Mouse (Mus musculus) lung, embryonic 14.5 days (tissue): ENCODE data around the gene Ppm1h. TPM values are rescaled to one million over a fixed set of nuclear protein-coding genes. Genes with fewer than 3 reads are reported as not detected.

Experiments
- ATAC-seq: fragments of 200-750 bp; cut with Nextera tagmentation; 2 replicates; pipeline ENCODE4 v1.8.0; 2017; ENCODE audit warnings: mild to moderate bottlenecking, moderate TSS enrichment, moderate library complexity; ENCODE audit not compliant: insufficient read depth
- DNase-seq: peaks from one replicate; pipeline ENCODE4 v3.0.0-alpha.2; 2015
- H3K27ac ChIP-seq: fragments of 300-500 bp; sonication (generic); 2 replicates; pipeline ENCODE4 v1.5.1; 2014; ENCODE audit warnings: low read depth, mild to moderate bottlenecking, moderate library complexity
- H3K27me3 ChIP-seq: fragments of 300-500 bp; sonication (generic); 2 replicates; pipeline ENCODE4 v1.6.1; 2014; ENCODE audit warnings: low read length, control low read depth; ENCODE audit not compliant: insufficient read depth
- H3K36me3 ChIP-seq: fragments of 300-500 bp; sonication (generic); 2 replicates; pipeline ENCODE4 v1.6.1; 2014; ENCODE audit warnings: control low read depth; ENCODE audit not compliant: insufficient read depth
- H3K4me1 ChIP-seq: fragments of 300-500 bp; sonication (generic); 2 replicates; pipeline ENCODE4 v1.6.1; 2014; ENCODE audit warnings: antibody characterized with exemption, control low read depth; ENCODE audit not compliant: insufficient read depth
- H3K4me2 ChIP-seq: fragments of 300-500 bp; sonication (generic); 2 replicates; pipeline ENCODE4 v1.6.1; 2014; ENCODE audit warnings: mild to moderate bottlenecking
- H3K4me3 ChIP-seq: fragments of 300-500 bp; sonication (generic); 2 replicates; pipeline ENCODE4 v1.5.1; 2014; ENCODE audit warnings: low read depth, low read length
- H3K9ac ChIP-seq: fragments of 300-500 bp; sonication (generic); 2 replicates; pipeline ENCODE4 v1.6.1; 2014
- H3K9me3 ChIP-seq: fragments of 300-500 bp; sonication (generic); 2 replicates; pipeline ENCODE4 v1.6.1; 2016; ENCODE audit warnings: low read depth, low read length, control low read depth
- CTCF ChIP-seq: IDR thresholded peaks from 2 replicates; pipeline ENCODE4 v1.5.1; 2016; ENCODE audit warnings: antibody characterized with exemption, low read depth
- WGBS: fragments of 180-500 bp; shearing (Covaris S2); extraction: QIAGEN DNeasy Blood & Tissue Kit; methylation state at CpG from one replicate; pipeline ENCODE4 v1.1.7; 2014; 5-methylcytosine and 5-hydroxymethylcytosine counted together
- polyA plus RNA-seq: library from polyadenylated mRNA; unstranded; fragments of >200 nt; fragmentation: Nextera tagmentation; extraction: Ambion mirVana; gene quantifications from 2 replicates; pipeline ENCODE4 v1.2.1, GENCODE M21; 2014

Ppm1h gene
- polyA plus RNA-seq, 1 experiment from 2014 or later = 7.1 TPM

DNA sequence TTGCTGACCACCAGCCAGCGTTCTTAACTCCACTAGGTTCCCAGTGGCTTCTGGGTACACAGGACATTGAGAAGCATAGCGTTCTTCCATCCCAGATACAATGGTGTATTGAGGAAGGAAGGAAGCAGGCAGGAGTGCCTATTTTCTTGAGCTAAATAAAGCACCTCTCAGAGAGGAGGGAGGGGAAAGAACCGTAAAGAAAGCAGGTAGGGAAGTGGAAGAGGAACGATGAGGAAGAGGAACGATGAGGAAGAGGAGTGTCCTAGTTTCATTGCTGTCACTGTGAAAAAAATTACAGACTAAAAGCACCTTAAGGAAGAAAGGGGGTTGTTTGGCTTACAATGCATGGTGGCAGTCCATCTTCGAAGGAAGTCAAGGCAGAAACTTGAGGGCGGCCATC is 291.6 kb downstream of the Ppm1h start:
- Histone ChIP-seq H3K9ac (no peak overlapping the region), H3K36me3 (no peaks in the 10 kb centered on the region), H3K4me1 (no peaks in the 10 kb centered on the region), H3K27me3 (no peaks in the 10 kb centered on the region), H3K9me3 (0 out of 2 replicates have a peak, but pooled peaks cover 3% of the 10 kb centered on the region), H3K4me2 (no peak overlapping the region), H3K4me3 (no peak overlapping the region), H3K27ac (no peak overlapping the region)
- DNase-seq (no peak), ATAC-seq (no peak)
- WGBS = 79% methylated on average over 7 of the region's 7 CpGs
- no peak for TF ChIP-seq CTCF

- DNase-seq = no peak
- Histone ChIP-seq H3K27ac (no peak overlapping the region), H3K4me2 (no peak overlapping the region), H3K4me1 (no peaks in the 10 kb centered on the region), H3K27me3 (no peaks in the 10 kb centered on the region), H3K9me3 (no peaks in the 10 kb centered on the region), H3K4me3 (no peak overlapping the region), H3K9ac (no peak overlapping the region), H3K36me3 (peaks cover 6% of the 10 kb centered on the region; the same call in 1 of the 2 replicates)
- TF ChIP-seq CTCF = no peak
- ATAC-seq = no peak
These were observed 294.7 kb downstream of the Ppm1h start for GRCm38 (mm10) chr10:122973241-122973640.

DNA sequence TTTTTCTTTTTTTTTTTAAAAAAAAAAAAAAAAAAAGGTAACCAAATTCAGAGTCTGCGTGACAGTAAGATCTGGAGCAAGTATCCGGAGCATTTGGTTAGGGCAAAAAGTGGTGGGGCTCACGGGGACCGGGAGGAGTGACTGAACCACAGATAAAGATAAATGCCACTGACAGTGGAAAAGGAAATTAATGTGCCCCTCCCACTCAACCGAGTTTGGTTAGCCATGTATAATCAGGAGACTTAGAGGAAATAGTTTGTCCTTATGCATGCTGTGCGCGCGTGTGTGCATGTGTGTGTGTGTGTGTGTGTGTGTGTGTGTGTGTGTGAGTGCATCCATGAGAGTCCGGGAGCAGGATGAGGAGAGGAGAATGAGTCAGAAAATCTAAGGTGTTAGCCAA is 297.5 kb downstream of the Ppm1h start:
- no peaks in the 10 kb centered on the region for H3K27me3 ChIP-seq
- no peaks in the 10 kb centered on the region for H3K4me1 ChIP-seq
- H3K27ac ChIP-seq = no peak overlapping the region
- DNase-seq = no peak
- no peak overlapping the region for H3K4me2 ChIP-seq
- H3K9me3 ChIP-seq = no peaks in the 10 kb centered on the region
- no peak overlapping the region for H3K9ac ChIP-seq
- H3K36me3 ChIP-seq = peaks cover 15% of the 10 kb centered on the region
- no peak for TF ChIP-seq CTCF
- ATAC-seq = no peak
- 65% methylated on average over 9 of the region's 9 CpGs for WGBS
- H3K4me3 ChIP-seq = no peak overlapping the region

DNA sequence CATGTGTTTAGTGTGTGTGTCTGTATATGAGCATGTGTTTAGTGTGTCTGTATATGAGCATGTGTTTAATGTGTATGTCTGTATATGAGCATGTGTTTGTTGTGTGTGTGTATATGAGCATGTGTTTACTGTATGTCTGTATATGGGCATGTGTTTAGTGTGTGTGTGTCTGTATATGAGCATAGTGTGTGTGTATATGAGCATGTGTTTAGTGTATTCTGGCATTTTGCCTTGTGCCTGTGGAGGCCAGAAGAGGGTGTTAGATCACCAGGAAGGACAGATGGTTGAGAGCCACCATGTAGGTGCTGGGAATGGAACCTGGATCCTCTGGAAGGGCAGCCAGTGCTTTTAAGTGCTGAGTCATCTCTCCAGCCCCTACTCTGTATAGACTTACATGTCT is 300.8 kb downstream of the Ppm1h start:
- Histone ChIP-seq H3K9me3 (no peaks in the 10 kb centered on the region), H3K4me1 (peaks cover 10% of the 10 kb centered on the region), H3K27me3 (no peaks in the 10 kb centered on the region), H3K4me2 (no peak overlapping the region), H3K27ac (no peak overlapping the region), H3K9ac (no peak overlapping the region), H3K4me3 (no peak overlapping the region), H3K36me3 (peaks cover 26% of the 10 kb centered on the region)
- DNase-seq (no peak), ATAC-seq (peak; percentile 30)
- no peak for TF ChIP-seq CTCF

GRCm38 (mm10) chr10:122980123-122980522 is 301.6 kb downstream of the Ppm1h start:
- ATAC-seq (no peak), DNase-seq (no peak)
- no peak overlapping the region for H3K4me3 ChIP-seq
- no peaks in the 10 kb centered on the region for H3K9me3 ChIP-seq
- H3K4me2 ChIP-seq = no peak overlapping the region
- 94% methylated on average over 12 of the region's 12 CpGs for WGBS
- no peak for TF ChIP-seq CTCF
- H3K4me1 ChIP-seq = peaks cover 10% of the 10 kb centered on the region
- no peak overlapping the region for H3K9ac ChIP-seq
- peaks cover 26% of the 10 kb centered on the region for H3K36me3 ChIP-seq
- H3K27me3 ChIP-seq = no peaks in the 10 kb centered on the region
- no peak overlapping the region for H3K27ac ChIP-seq

- no peak overlapping the region for H3K27ac ChIP-seq
- WGBS = 63% methylated on average over 11 of the region's 11 CpGs
- peak overlapping the region; percentile 98 for H3K4me3 ChIP-seq
- H3K9me3 ChIP-seq = no peaks in the 10 kb centered on the region
- ATAC-seq (no peak), DNase-seq (no peak)
- H3K4me1 ChIP-seq = peaks cover 18% of the 10 kb centered on the region
- TF ChIP-seq CTCF = no peak
- H3K27me3 ChIP-seq = no peaks in the 10 kb centered on the region
- H3K4me2 ChIP-seq = peak overlapping the region; percentile 76
- H3K36me3 ChIP-seq = peaks cover 20% of the 10 kb centered on the region
- H3K9ac ChIP-seq = peak overlapping the region; percentile 100; the same call in 1 of the 2 replicates
These were observed 304.5 kb downstream of the Ppm1h start for GRCm38 (mm10) chr10:122982909-122983578.

DNA sequence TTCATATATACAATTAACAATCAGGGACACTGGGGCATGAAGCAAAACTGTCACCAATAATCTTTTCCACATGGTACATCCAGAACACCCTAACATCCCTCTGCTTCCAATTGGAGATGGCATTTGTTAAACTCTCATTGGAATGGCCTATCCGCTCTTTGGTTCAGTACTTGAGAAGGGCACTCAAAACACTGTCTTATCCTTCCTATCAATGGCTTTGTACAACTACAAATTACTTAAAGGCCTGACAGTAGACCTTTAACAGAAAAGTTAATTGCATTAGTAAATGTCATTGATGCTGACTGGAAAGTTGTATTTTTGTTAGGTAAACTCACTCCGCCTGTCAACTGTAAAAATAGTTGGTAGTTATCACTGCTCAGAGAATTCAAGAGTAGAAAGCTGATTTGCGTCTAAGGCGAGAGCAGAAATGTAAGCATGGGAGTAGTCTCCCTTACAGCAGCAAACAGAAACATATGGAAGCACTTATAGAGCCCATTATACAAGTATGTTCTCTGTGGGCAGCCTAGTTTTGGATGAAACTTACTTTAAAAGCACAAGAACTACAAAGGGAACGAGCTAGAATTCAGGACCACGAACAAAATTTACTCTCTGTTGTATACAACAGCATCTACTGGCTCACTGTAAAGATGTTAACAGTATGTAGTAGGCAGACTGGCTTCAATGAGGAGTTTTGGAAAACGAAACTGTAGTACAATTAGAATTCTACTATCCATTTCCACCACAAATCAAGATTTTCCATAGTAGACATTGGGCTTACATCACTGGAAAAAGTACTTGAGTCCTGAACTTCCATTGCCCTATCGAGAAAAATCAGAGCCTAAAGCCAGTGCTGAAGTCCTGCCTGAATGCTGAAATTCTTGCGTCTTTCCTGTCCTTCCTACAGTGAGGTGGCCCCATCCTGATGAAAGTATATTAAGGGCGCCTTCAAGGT is 305.3 kb downstream of the Ppm1h start:
- no peak for TF ChIP-seq CTCF
- Histone ChIP-seq H3K27me3 (no peaks in the 10 kb centered on the region), H3K4me3 (peak overlapping the region; percentile 98), H3K9ac (peak overlapping the region; percentile 100), H3K27ac (peak overlapping the region; percentile 100), H3K4me2 (peak overlapping the region; percentile 76), H3K4me1 (peaks cover 22% of the 10 kb centered on the region), H3K36me3 (peaks cover 20% of the 10 kb centered on the region), H3K9me3 (no peaks in the 10 kb centered on the region)
- WGBS = 28% methylated on average over 10 of the region's 10 CpGs
- DNase-seq (peak; percentile 49), ATAC-seq (no peak)
